Mouse (Mus musculus) lung, adult 2 months (tissue): Measurements from ENCODE around the gene Hoxb2.
A peak's percentile ranks its signal among the peaks of the same experiment; 100 is the strongest.

Source experiments
- CTCF ChIP-seq: fragments of 200-500 bp; IDR thresholded peaks from 2 replicates; pipeline ENCODE4 v1.5.1; 2011; ENCODE audit warnings: mild to moderate bottlenecking, low read length, control low read depth; ENCODE audit not compliant: insufficient read depth
- POLR2A ChIP-seq: fragments of 200-500 bp; IDR thresholded peaks from 2 replicates; pipeline ENCODE4 v1.6.1; 2011; ENCODE audit warnings: low read depth, mild to moderate bottlenecking, control low read depth, low read length, borderline replicate concordance; ENCODE audit errors: extremely low read depth

DNA sequence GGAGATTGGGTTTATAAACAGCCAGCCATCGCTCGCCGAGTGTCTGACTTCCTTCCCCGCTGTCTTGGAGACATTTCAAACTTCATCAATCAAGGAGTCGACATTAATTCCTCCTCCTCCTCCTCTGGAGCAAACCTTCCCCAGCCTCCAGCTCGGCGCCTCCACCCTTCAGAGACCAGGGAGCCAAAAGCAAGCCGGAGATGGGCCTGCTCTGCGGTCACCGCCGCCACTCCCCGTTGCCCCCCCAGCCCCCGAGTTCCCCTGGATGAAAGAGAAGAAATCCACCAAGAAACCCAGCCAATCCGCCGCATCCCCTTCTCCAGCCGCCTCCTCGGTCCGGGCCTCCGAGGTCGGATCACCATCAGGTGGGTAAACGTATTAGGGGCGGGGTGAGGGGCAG, 1.5 kb downstream of the Hoxb2 start:
- TF ChIP-seq POLR2A (peak; percentile 59; the same call in 1 of the 2 replicates), CTCF (no peak)
